Mouse (Mus musculus): Measurements from ENCODE around the gene Rpl10.

DNA sequence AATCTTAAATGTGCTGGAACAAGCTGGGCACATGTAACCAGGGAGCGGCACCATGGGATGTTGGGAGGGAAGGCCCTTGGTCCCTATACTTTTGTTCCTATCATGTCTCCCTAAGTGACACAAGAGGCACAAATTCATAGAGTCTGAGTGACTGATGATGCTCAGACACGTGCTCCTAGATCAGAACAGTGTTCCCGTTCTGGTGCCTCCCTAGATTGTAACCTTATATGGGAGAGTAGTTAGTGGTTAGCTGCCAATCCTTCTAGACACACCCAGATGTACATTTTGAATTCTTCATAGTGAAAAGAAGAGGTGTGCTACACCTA lies 913 bp upstream of the Rpl10 start:
- TF ChIP-seq POLR2A (IDR thresholded peaks at IDR 0.05; ENCODE audit: insufficient read depth, low read depth, low read length) (no peak), CTCF (IDR thresholded peaks at IDR 0.05; ENCODE audit: insufficient read depth, low read depth, low read length) (no peak)
